Mouse (Mus musculus) stomach, embryonic 16.5 days (tissue): ENCODE data around the gene Ccdc167. TPM values are rescaled to one million over a fixed set of nuclear protein-coding genes. Genes with fewer than 3 reads are reported as not detected.

Experiments used
- ATAC-seq: fragments of 200-750 bp; cut with Nextera tagmentation; 2 replicates; pipeline ENCODE4 v1.8.0; 2017; ENCODE audit warnings: moderate number of reproducible peaks, moderate TSS enrichment; ENCODE audit not compliant: insufficient read depth, low FRiP score
- H3K27ac ChIP-seq: fragments of 300-500 bp; sonication (generic); 2 replicates; pipeline ENCODE4 v1.5.1; 2014; ENCODE audit warnings: low read length
- H3K27me3 ChIP-seq: fragments of 300-500 bp; sonication (generic); 2 replicates; pipeline ENCODE4 v1.6.1; 2014; ENCODE audit warnings: low read length, control low read depth, mixed read lengths; ENCODE audit not compliant: control insufficient read depth, insufficient read depth
- H3K36me3 ChIP-seq: fragments of 300-500 bp; sonication (generic); 2 replicates; pipeline ENCODE4 v1.6.1; 2014; ENCODE audit warnings: low read length; ENCODE audit not compliant: control insufficient read depth, insufficient read depth
- H3K4me1 ChIP-seq: fragments of 300-500 bp; sonication (generic); 2 replicates; pipeline ENCODE4 v1.6.1; 2014; ENCODE audit warnings: low read length, control low read depth, mixed read lengths; ENCODE audit not compliant: control insufficient read depth, insufficient read depth
- H3K4me2 ChIP-seq: fragments of 300-500 bp; sonication (generic); 2 replicates; pipeline ENCODE4 v1.6.1; 2014; ENCODE audit warnings: low read depth, low read length, mixed read lengths
- H3K4me3 ChIP-seq: fragments of 300-500 bp; sonication (generic); replicated peaks from 2 replicates; pipeline ENCODE4 v1.5.1; 2014; ENCODE audit warnings: mild to moderate bottlenecking, low read length
- H3K9ac ChIP-seq: fragments of 300-500 bp; sonication (generic); 2 replicates; pipeline ENCODE4 v1.6.1; 2014; ENCODE audit warnings: low read length
- H3K9me3 ChIP-seq: fragments of 300-500 bp; sonication (generic); replicated peaks from 2 replicates; pipeline ENCODE4 v1.6.1; 2016; ENCODE audit warnings: low read length, control low read depth; ENCODE audit not compliant: control insufficient read depth
- WGBS: fragments of 180-500 bp; shearing (Covaris S2); extraction: QIAGEN DNeasy Blood & Tissue Kit; methylation state at CpG from one replicate; pipeline ENCODE4 v1.1.7; 2014; 5-methylcytosine and 5-hydroxymethylcytosine counted together
- polyA plus RNA-seq: library from polyadenylated mRNA; unstranded; fragments of >200 nt; fragmentation: Nextera tagmentation; extraction: Ambion mirVana; gene quantifications from 2 replicates; pipeline ENCODE4 v1.2.1, GENCODE M21; 2015

Ccdc167 gene
- polyA plus RNA-seq, 1 experiment from 2014 or later, result 11.0 TPM

GRCm38 (mm10) chr17:29668051-29668986 lies 48.5 kb downstream of the Ccdc167 start:
- Histone ChIP-seq H3K4me3 (no peak overlapping the region), H3K27ac (peak overlapping the region; percentile 26; the same call in 1 of the 2 replicates), H3K9ac (no peak overlapping the region; the same call in 1 of the 2 replicates), H3K36me3 (peaks cover 6% of the 10 kb centered on the region; the same call in 1 of the 2 replicates), H3K4me1 (0 out of 2 replicates have a peak, but pooled peaks cover 7% of the 10 kb centered on the region), H3K27me3 (no peaks in the 10 kb centered on the region), H3K9me3 (no peaks in the 10 kb centered on the region), H3K4me2 (no peak overlapping the region)
- ATAC-seq, result no peak
- 76% methylated on average over 10 of the region's 10 CpGs for whole genome bisulfite sequencing

GRCm38 (mm10) chr17:29662145-29662544 lies 54.7 kb downstream of the Ccdc167 start:
- WGBS, result 88% methylated on average over 6 of the region's 6 CpGs
- Histone ChIP-seq H3K27me3 (no peaks in the 10 kb centered on the region), H3K36me3 (0 out of 2 replicates have a peak, but pooled peaks cover 6% of the 10 kb centered on the region), H3K9me3 (no peaks in the 10 kb centered on the region), H3K4me2 (no peak overlapping the region), H3K27ac (no peak overlapping the region), H3K9ac (no peak overlapping the region), H3K4me1 (peaks cover 7% of the 10 kb centered on the region; the same call in 1 of the 2 replicates), H3K4me3 (no peak overlapping the region)
- no peak for ATAC-seq

GRCm38 (mm10) chr17:29660762-29661391 lies 56.0 kb downstream of the Ccdc167 start:
- WGBS, result under 1% methylated on average over 29 of the region's 41 CpGs
- peak; percentile 16; the same call in 1 of the 2 replicates for ATAC-seq
- peak overlapping the region; percentile 98 for H3K9ac ChIP-seq

GRCm38 (mm10) chr17:29660076-29660761 lies 56.6 kb downstream of the Ccdc167 start, which contains the start of gene Cmtr1:
Cmtr1 (plus strand) TSS chr17:29660595.
- Histone ChIP-seq H3K4me2 (peak within 1 kb of the TSS; percentile 75), H3K9ac (peak within 1 kb of the TSS; percentile 98), H3K27me3 (no peaks in the 10 kb centered on the region), H3K9me3 (no peaks in the 10 kb centered on the region), H3K4me1 (peaks cover 7% of the 10 kb centered on the region; the same call in 1 of the 2 replicates), H3K27ac (peak within 1 kb of the TSS; percentile 88), H3K4me3 (peak within 1 kb of the TSS; percentile 92), H3K36me3 (no peaks in the 10 kb centered on the region)
- under 1% methylated on average over 41 of the region's 41 CpGs for WGBS
- peak; percentile 99 for ATAC-seq

More at GRCm38 (mm10) chr17:29660762-29661391, 56.0 kb downstream of the Ccdc167 start:
- H3K27me3 ChIP-seq, result no peaks in the 10 kb centered on the region
- H3K4me3 ChIP-seq, result peak overlapping the region; percentile 92
- no peaks in the 10 kb centered on the region for H3K9me3 ChIP-seq
- H3K27ac ChIP-seq, result peak overlapping the region; percentile 88
- H3K36me3 ChIP-seq, result no peaks in the 10 kb centered on the region
- H3K4me1 ChIP-seq, result peaks cover 7% of the 10 kb centered on the region; the same call in 1 of the 2 replicates
- peak overlapping the region; percentile 72 for H3K4me2 ChIP-seq

GRCm38 (mm10) chr17:29658249-29658648 lies 58.6 kb downstream of the Ccdc167 start:
- H3K4me2 ChIP-seq, result no peak overlapping the region
- H3K4me3 ChIP-seq, result no peak overlapping the region
- ATAC-seq, result no peak
- H3K27me3 ChIP-seq, result no peaks in the 10 kb centered on the region
- no peak overlapping the region for H3K27ac ChIP-seq
- 76% methylated on average over 2 of the region's 2 CpGs for WGBS
- H3K4me1 ChIP-seq, result peaks cover 7% of the 10 kb centered on the region; the same call in 1 of the 2 replicates
- H3K9me3 ChIP-seq, result no peaks in the 10 kb centered on the region
- no peaks in the 10 kb centered on the region for H3K36me3 ChIP-seq
- no peak overlapping the region for H3K9ac ChIP-seq

- Histone ChIP-seq H3K4me2 (no peak overlapping the region), H3K4me1 (no peaks in the 10 kb centered on the region), H3K9ac (no peak overlapping the region), H3K9me3 (no peaks in the 10 kb centered on the region), H3K27ac (no peak overlapping the region), H3K27me3 (no peaks in the 10 kb centered on the region), H3K36me3 (peaks cover 20% of the 10 kb centered on the region), H3K4me3 (no peak overlapping the region)
- no peak for ATAC-seq
- 55% methylated on average over 3 of the region's 3 CpGs for WGBS
These were observed 74.6 kb downstream of the Ccdc167 start for GRCm38 (mm10) chr17:29642219-29642618.

GRCm38 (mm10) chr17:29640971-29641370 lies 75.9 kb downstream of the Ccdc167 start:
- 95% methylated on average over 11 of the region's 11 CpGs for WGBS
- peaks cover 21% of the 10 kb centered on the region; the same call in 1 of the 2 replicates for H3K36me3 ChIP-seq

GRCm38 (mm10) chr17:29637895-29638294 lies 78.9 kb downstream of the Ccdc167 start:
- H3K36me3 ChIP-seq, result peaks cover 21% of the 10 kb centered on the region; the same call in 1 of the 2 replicates
- no peak overlapping the region for H3K4me2 ChIP-seq
- no peak overlapping the region for H3K4me3 ChIP-seq
- H3K9me3 ChIP-seq, result no peaks in the 10 kb centered on the region
- H3K4me1 ChIP-seq, result no peaks in the 10 kb centered on the region
- H3K9ac ChIP-seq, result no peak overlapping the region
- no peak overlapping the region for H3K27ac ChIP-seq
- no peak; the same call in 1 of the 2 replicates for ATAC-seq
- H3K27me3 ChIP-seq, result no peaks in the 10 kb centered on the region
- WGBS, result 72% methylated on average over 8 of the region's 8 CpGs

More at GRCm38 (mm10) chr17:29640971-29641370, 75.9 kb downstream of the Ccdc167 start:
- Histone ChIP-seq H3K27ac (no peak overlapping the region), H3K9me3 (no peaks in the 10 kb centered on the region), H3K4me2 (no peak overlapping the region), H3K4me1 (no peaks in the 10 kb centered on the region), H3K4me3 (no peak overlapping the region), H3K9ac (no peak overlapping the region), H3K27me3 (no peaks in the 10 kb centered on the region)
- no peak for ATAC-seq
